Mouse (Mus musculus) midbrain, embryonic 14.5 days (tissue): Measurements from ENCODE around the gene Mnt. TPM values are rescaled to one million over a fixed set of nuclear protein-coding genes. Genes with fewer than 3 reads are reported as not detected.

ENCODE experiments used
- ATAC-seq: fragments of 200-750 bp; cut with Nextera tagmentation; 2 replicates; pipeline ENCODE4 v1.8.0; 2017; ENCODE audit warnings: moderate number of reproducible peaks, moderate library complexity; ENCODE audit not compliant: low FRiP score, low TSS enrichment
- DNase-seq: peaks from one replicate; pipeline ENCODE4 v3.0.0-alpha.2; 2015
- H3K27ac ChIP-seq: fragments of 300-500 bp; sonication (generic); replicated peaks from 2 replicates; pipeline ENCODE4 v1.5.1; 2014; ENCODE audit warnings: mild to moderate bottlenecking, low read depth, low read length, moderate library complexity
- H3K27me3 ChIP-seq: fragments of 300-500 bp; sonication (generic); 2 replicates; pipeline ENCODE4 v1.6.1; 2014; ENCODE audit warnings: low read length, control low read depth, mixed read lengths; ENCODE audit not compliant: control insufficient read depth, insufficient read depth
- H3K36me3 ChIP-seq: fragments of 300-500 bp; sonication (generic); 2 replicates; pipeline ENCODE4 v1.6.1; 2014; ENCODE audit warnings: low read length, control low read depth; ENCODE audit not compliant: control insufficient read depth, insufficient read depth
- H3K4me1 ChIP-seq: fragments of 300-500 bp; sonication (generic); 2 replicates; pipeline ENCODE4 v1.6.1; 2014; ENCODE audit warnings: mild to moderate bottlenecking, antibody characterized with exemption, low read length, control low read depth; ENCODE audit not compliant: control insufficient read depth, insufficient read depth
- H3K4me2 ChIP-seq: fragments of 300-500 bp; sonication (generic); 2 replicates; pipeline ENCODE4 v1.6.1; 2014; ENCODE audit warnings: mild to moderate bottlenecking, low read length, moderate library complexity
- H3K4me3 ChIP-seq: fragments of 300-500 bp; sonication (generic); replicated peaks from 2 replicates; pipeline ENCODE4 v1.5.1; 2014; ENCODE audit warnings: low read depth, low read length
- H3K9ac ChIP-seq: fragments of 300-500 bp; sonication (generic); replicated peaks from 2 replicates; pipeline ENCODE4 v1.6.1; 2014; ENCODE audit warnings: mild to moderate bottlenecking, low read length, moderate library complexity
- H3K9me3 ChIP-seq: fragments of 300-500 bp; sonication (generic); 2 replicates; pipeline ENCODE4 v1.6.1; 2016; ENCODE audit warnings: low read length, control low read depth, mixed read lengths; ENCODE audit not compliant: control insufficient read depth
- WGBS: fragments of 180-500 bp; shearing (Covaris S2); extraction: QIAGEN DNeasy Blood & Tissue Kit; methylation state at CpG from one replicate; pipeline ENCODE4 v1.1.7; 2014; 5-methylcytosine and 5-hydroxymethylcytosine counted together
- polyA plus RNA-seq: library from polyadenylated mRNA; unstranded; fragments of >200 nt; fragmentation: Nextera tagmentation; extraction: Ambion mirVana; gene quantifications from 2 replicates; pipeline ENCODE4 v1.2.1, GENCODE M21; 2014

Mnt gene
- polyA plus RNA-seq, 1 experiment from 2014 or later: 9.8 TPM

DNA sequence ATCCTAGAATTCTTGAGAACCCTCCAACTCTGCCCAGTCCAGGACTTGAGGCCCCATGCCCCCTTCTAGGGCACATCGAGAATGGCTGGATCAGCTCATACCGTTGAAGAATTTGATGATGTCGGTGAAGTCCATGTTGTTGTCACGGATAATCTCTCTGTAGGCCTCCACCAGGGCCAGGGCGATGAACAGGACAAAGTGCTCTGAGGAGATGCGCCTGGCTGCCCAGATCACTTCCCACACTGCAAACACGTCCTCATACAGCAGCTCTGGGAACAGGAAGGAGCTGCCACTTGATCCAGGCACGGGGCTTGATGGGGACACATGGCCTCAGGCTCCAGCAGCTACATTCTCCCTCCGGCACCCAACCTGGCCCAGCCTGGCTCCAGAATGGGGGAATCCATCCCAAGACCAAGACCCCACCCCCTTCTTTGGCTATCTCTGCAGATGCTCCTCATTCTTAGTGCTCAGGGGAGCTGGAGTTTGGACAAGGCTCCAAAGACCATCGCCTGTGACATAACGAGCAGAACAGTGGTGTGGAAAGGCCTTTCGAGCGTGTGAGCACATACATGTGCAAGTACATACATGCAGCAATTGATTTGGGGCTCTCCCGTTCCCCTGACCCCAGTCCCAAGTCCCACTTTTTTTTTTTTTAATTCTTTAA is 20.4 kb downstream of the Mnt start:
- H3K4me1 ChIP-seq: 0 out of 2 replicates have a peak, but pooled peaks cover 3% of the 10 kb centered on the region
- H3K9ac ChIP-seq: no peak overlapping the region
- H3K4me2 ChIP-seq: no peak overlapping the region
- DNase-seq (no peak), ATAC-seq (no peak)
- no peak overlapping the region for H3K27ac ChIP-seq
- no peaks in the 10 kb centered on the region for H3K9me3 ChIP-seq
- H3K36me3 ChIP-seq: peaks cover 46% of the 10 kb centered on the region
- 86% methylated on average over 14 of the region's 14 CpGs for WGBS
- no peak overlapping the region for H3K4me3 ChIP-seq
- H3K27me3 ChIP-seq: no peaks in the 10 kb centered on the region

DNA sequence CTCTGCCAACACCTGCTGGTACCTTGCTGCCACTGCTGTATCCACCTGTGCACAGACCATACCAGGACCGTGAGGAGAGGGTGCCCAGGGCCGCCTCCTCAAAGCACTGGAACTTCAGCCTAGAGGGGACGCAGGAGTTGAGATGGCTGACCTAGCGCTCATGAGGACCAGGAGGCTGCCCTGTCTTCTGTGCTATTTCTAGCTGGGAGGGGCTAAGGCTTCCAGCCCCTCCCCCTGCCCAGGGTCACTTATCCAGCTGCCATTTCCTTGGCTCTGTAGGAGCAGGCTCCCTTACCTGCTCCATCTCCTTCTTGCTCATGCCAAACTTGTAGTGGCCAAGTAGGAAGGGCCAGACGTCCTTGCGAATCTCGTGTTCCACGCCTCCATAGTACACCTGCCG is 27.0 kb downstream of the Mnt start:
- Histone ChIP-seq H3K9ac (no peak overlapping the region), H3K4me1 (no peaks in the 10 kb centered on the region), H3K27me3 (no peaks in the 10 kb centered on the region), H3K36me3 (peaks cover 64% of the 10 kb centered on the region), H3K9me3 (no peaks in the 10 kb centered on the region), H3K4me3 (no peak overlapping the region), H3K4me2 (no peak overlapping the region), H3K27ac (no peak overlapping the region)
- ATAC-seq: no peak
- 90% methylated on average over 9 of the region's 9 CpGs for WGBS
- DNase-seq: no peak

- no peaks in the 10 kb centered on the region for H3K9me3 ChIP-seq
- H3K4me3 ChIP-seq: no peak overlapping the region
- peaks cover 76% of the 10 kb centered on the region for H3K36me3 ChIP-seq
- H3K27ac ChIP-seq: no peak overlapping the region
- 84% methylated on average over 5 of the region's 5 CpGs for WGBS
- no peak overlapping the region for H3K4me2 ChIP-seq
- ATAC-seq: no peak
- H3K4me1 ChIP-seq: no peaks in the 10 kb centered on the region
- no peak overlapping the region for H3K9ac ChIP-seq
- no peaks in the 10 kb centered on the region for H3K27me3 ChIP-seq
- no peak for DNase-seq
These were observed 31.4 kb downstream of the Mnt start for GRCm38 (mm10) chr11:74862129-74862528.

DNA sequence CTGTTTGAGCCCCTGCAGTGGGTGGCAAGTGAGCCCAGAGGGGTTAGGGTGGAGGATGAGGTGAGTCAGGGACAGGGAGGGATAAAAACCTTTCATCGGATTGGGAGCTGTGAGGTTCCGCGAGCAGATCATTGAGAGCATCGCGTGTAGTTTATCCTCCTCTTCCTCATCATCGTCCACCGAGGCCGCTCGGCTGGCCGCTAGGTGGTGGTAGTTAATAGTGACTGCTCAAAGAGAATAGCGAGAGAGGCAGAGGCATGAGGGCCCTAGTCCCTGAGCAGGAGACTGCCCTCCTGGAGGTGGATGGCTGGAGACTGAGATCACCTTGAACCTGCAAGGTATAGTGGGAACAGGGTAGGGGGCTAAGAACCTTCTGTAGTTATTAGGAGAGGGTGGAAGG is 32.8 kb downstream of the Mnt start:
- H3K4me3 ChIP-seq: no peak overlapping the region
- H3K9me3 ChIP-seq: no peaks in the 10 kb centered on the region
- peaks cover 73% of the 10 kb centered on the region for H3K36me3 ChIP-seq
- no peak for ATAC-seq
- no peak overlapping the region for H3K27ac ChIP-seq
- WGBS: 29% methylated on average over 11 of the region's 11 CpGs
- DNase-seq: peak; percentile 54
- H3K9ac ChIP-seq: no peak overlapping the region
- no peak overlapping the region for H3K4me2 ChIP-seq
- H3K4me1 ChIP-seq: no peaks in the 10 kb centered on the region
- no peaks in the 10 kb centered on the region for H3K27me3 ChIP-seq

GRCm38 (mm10) chr11:74864421-74864820 is 33.7 kb downstream of the Mnt start:
- Histone ChIP-seq H3K4me1 (no peaks in the 10 kb centered on the region), H3K4me3 (no peak overlapping the region), H3K36me3 (peaks cover 64% of the 10 kb centered on the region), H3K27ac (no peak overlapping the region), H3K27me3 (no peaks in the 10 kb centered on the region), H3K4me2 (no peak overlapping the region), H3K9me3 (no peaks in the 10 kb centered on the region), H3K9ac (no peak overlapping the region)
- DNase-seq: no peak
- ATAC-seq: no peak
- WGBS: 90% methylated on average over 9 of the region's 9 CpGs

DNA sequence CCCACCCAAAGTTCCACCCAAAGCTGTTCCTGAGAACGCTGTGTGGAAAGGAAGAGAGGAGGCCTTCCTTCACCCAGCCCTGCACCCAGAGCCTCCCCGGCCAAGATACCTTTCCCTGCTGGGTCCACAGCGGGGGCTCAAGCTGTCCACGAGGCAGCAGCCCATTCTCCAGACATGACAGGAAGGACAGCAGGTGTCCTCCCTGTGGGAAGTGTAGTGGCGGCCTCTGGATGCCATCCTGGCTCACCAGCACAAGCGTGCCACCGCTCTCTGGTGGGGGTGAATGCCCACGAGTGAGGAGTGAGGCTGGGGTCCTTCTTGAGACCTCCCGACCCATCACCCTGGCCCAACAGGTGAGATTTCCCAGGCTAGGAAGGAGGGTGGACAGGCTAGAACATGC is 34.5 kb downstream of the Mnt start:
- DNase-seq: no peak
- Histone ChIP-seq H3K9me3 (no peaks in the 10 kb centered on the region), H3K27ac (no peak overlapping the region), H3K9ac (no peak overlapping the region), H3K36me3 (peaks cover 55% of the 10 kb centered on the region), H3K4me3 (no peak overlapping the region), H3K4me2 (no peak overlapping the region), H3K4me1 (peaks cover 4% of the 10 kb centered on the region), H3K27me3 (no peaks in the 10 kb centered on the region)
- 80% methylated on average over 9 of the region's 9 CpGs for WGBS
- no peak for ATAC-seq

DNA sequence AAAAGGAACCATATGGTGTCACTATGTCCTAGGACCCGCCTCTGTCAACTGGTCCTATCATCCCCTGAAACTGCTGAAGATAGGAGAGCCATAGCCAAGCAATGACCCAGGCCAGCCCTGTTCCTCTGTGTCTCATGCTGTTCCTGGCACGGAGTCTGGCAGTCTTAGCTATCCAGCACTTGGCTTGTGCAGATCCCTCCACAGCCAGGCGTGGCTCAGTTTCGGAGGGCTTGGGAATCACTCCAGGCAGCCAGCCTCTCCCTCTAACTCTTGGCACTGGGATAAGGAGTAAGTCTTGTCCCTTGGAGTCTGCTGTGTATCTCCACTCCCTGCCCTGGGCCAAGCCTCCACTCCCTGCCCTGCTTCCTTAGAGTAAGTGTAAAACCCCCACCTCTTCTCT is 35.9 kb downstream of the Mnt start:
- no peak for ATAC-seq
- Histone ChIP-seq H3K27ac (no peak overlapping the region), H3K9ac (no peak overlapping the region), H3K4me2 (no peak overlapping the region), H3K27me3 (no peaks in the 10 kb centered on the region), H3K9me3 (no peaks in the 10 kb centered on the region), H3K4me3 (no peak overlapping the region), H3K4me1 (peaks cover 14% of the 10 kb centered on the region), H3K36me3 (peaks cover 46% of the 10 kb centered on the region)
- DNase-seq: no peak
- 86% methylated on average over 4 of the region's 4 CpGs for WGBS

GRCm38 (mm10) chr11:74867181-74867580 is 36.5 kb downstream of the Mnt start:
- Histone ChIP-seq H3K4me1 (peaks cover 19% of the 10 kb centered on the region), H3K27ac (no peak overlapping the region), H3K9me3 (no peaks in the 10 kb centered on the region), H3K27me3 (no peaks in the 10 kb centered on the region), H3K36me3 (peaks cover 42% of the 10 kb centered on the region), H3K9ac (no peak overlapping the region), H3K4me3 (no peak overlapping the region), H3K4me2 (no peak overlapping the region)
- ATAC-seq (no peak), DNase-seq (no peak)
- WGBS: 94% methylated on average over 2 of the region's 2 CpGs

DNA sequence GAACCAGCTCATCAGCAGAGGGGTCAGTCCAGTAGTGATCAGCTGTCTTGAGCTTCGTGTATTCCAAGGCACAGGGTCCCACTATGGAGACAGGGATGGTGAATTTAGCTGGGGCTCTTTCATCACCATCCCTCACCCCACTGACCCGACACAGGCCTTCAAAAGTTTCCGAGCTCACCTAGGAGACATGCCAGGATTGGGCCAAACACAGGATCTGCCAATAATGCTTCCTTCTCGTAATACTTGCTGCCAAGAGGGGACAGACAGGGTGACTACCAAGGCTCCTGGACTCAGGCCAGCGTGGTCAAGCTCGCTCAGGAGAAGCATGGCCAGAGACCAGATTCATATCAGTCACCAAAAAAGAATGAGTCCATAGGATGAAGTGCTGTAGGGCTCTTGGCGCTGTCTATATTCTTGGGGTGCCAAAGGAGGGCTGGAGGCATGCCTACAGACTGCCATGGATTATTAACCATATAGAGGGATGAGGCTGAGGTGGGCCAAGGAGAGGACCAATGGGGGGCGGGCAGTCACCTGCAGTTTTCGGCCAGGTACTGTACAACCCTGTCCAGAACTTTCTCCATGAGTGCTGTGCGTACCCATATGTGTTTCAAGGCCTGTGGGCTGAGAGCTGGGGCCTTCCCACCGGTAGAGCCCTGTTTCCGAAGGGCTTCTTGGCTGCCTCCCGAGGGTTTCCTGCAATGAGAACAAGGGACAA is 37.5 kb downstream of the Mnt start:
- peaks cover 32% of the 10 kb centered on the region for H3K36me3 ChIP-seq
- ATAC-seq: no peak
- no peaks in the 10 kb centered on the region for H3K9me3 ChIP-seq
- H3K9ac ChIP-seq: no peak overlapping the region
- H3K4me3 ChIP-seq: no peak overlapping the region
- peak overlapping the region; percentile 82 for H3K27ac ChIP-seq
- H3K4me1 ChIP-seq: peaks cover 20% of the 10 kb centered on the region
- no peak for DNase-seq
- no peak overlapping the region for H3K4me2 ChIP-seq
- no peaks in the 10 kb centered on the region for H3K27me3 ChIP-seq
- WGBS: 92% methylated on average over 13 of the region's 13 CpGs
